Mouse (Mus musculus) hindbrain, embryonic 14.5 days (tissue): Measurements from ENCODE around the gene Btbd3. TPM values are rescaled to one million over a fixed set of nuclear protein-coding genes. Genes with fewer than 3 reads are reported as not detected.

Experiments used
- ATAC-seq: fragments of 200-750 bp; cut with Nextera tagmentation; 2 replicates; pipeline ENCODE4 v1.8.0; 2017; ENCODE audit warnings: moderate number of reproducible peaks, mild to moderate bottlenecking, moderate TSS enrichment, moderate library complexity; ENCODE audit not compliant: low FRiP score
- DNase-seq: peaks from one replicate; pipeline ENCODE4 v3.0.0-alpha.2; 2015; ENCODE audit warnings: low spot score
- H3K27ac ChIP-seq: fragments of 300-500 bp; sonication (generic); 2 replicates; pipeline ENCODE4 v1.5.1; 2014; ENCODE audit warnings: mild to moderate bottlenecking, moderate library complexity
- H3K27me3 ChIP-seq: fragments of 300-500 bp; sonication (generic); 2 replicates; pipeline ENCODE4 v1.6.1; 2014; ENCODE audit warnings: mild to moderate bottlenecking, low read length, mixed read lengths; ENCODE audit not compliant: control insufficient read depth, insufficient read depth
- H3K36me3 ChIP-seq: fragments of 300-500 bp; sonication (generic); replicated peaks from 2 replicates; pipeline ENCODE4 v1.6.1; 2014; ENCODE audit not compliant: control insufficient read depth, insufficient read depth
- H3K4me1 ChIP-seq: fragments of 300-500 bp; sonication (generic); replicated peaks from 2 replicates; pipeline ENCODE4 v1.6.1; 2014; ENCODE audit warnings: antibody characterized with exemption, low read length, mixed read lengths; ENCODE audit not compliant: control insufficient read depth, insufficient read depth
- H3K4me2 ChIP-seq: fragments of 300-500 bp; sonication (generic); replicated peaks from 2 replicates; pipeline ENCODE4 v1.6.1; 2014; ENCODE audit warnings: mild to moderate bottlenecking, moderate library complexity
- H3K4me3 ChIP-seq: fragments of 300-500 bp; sonication (generic); replicated peaks from 2 replicates; pipeline ENCODE4 v1.5.1; 2014; ENCODE audit warnings: mild to moderate bottlenecking, low read length
- H3K9ac ChIP-seq: fragments of 300-500 bp; sonication (generic); 2 replicates; pipeline ENCODE4 v1.6.1; 2014
- H3K9me3 ChIP-seq: fragments of 300-500 bp; sonication (generic); 2 replicates; pipeline ENCODE4 v1.6.1; 2016; ENCODE audit warnings: low read length; ENCODE audit not compliant: control insufficient read depth
- WGBS: fragments of 180-500 bp; shearing (Covaris S2); extraction: QIAGEN DNeasy Blood & Tissue Kit; methylation state at CpG from one replicate; pipeline ENCODE4 v1.1.7; 2014; 5-methylcytosine and 5-hydroxymethylcytosine counted together
- polyA plus RNA-seq: library from polyadenylated mRNA; unstranded; fragments of >200 nt; fragmentation: Nextera tagmentation; extraction: Ambion mirVana; gene quantifications from 2 replicates; pipeline ENCODE4 v1.2.1, GENCODE M21; 2014

The Btbd3 gene
- polyA plus RNA-seq, 1 experiment from 2014 or later = 32.1 TPM

- Histone ChIP-seq H3K9ac (no peak overlapping the region), H3K27ac (no peak overlapping the region), H3K27me3 (no peaks in the 10 kb centered on the region), H3K9me3 (no peaks in the 10 kb centered on the region), H3K4me3 (no peak overlapping the region), H3K4me1 (no peaks in the 10 kb centered on the region), H3K36me3 (no peaks in the 10 kb centered on the region), H3K4me2 (no peak overlapping the region)
- DNase-seq (no peak), ATAC-seq (no peak)
- 52% methylated on average over 3 of the region's 3 CpGs for WGBS
Observed at GRCm38 (mm10) chr2:138589105-138589504, 332.7 kb downstream of the Btbd3 start.

- no peak overlapping the region for H3K4me3 ChIP-seq
- 88% methylated on average over 1 of the region's 1 CpGs for WGBS
- H3K9me3 ChIP-seq = no peaks in the 10 kb centered on the region
- H3K27ac ChIP-seq = no peak overlapping the region
- H3K4me1 ChIP-seq = no peaks in the 10 kb centered on the region
- H3K27me3 ChIP-seq = no peaks in the 10 kb centered on the region
- H3K9ac ChIP-seq = no peak overlapping the region
- ATAC-seq (no peak), DNase-seq (no peak)
- no peak overlapping the region for H3K4me2 ChIP-seq
- no peaks in the 10 kb centered on the region for H3K36me3 ChIP-seq
Observed at GRCm38 (mm10) chr2:138590307-138590706, 333.9 kb downstream of the Btbd3 start.

- Histone ChIP-seq H3K4me3 (no peak overlapping the region), H3K4me1 (no peaks in the 10 kb centered on the region), H3K27ac (no peak overlapping the region), H3K9ac (no peak overlapping the region), H3K9me3 (no peaks in the 10 kb centered on the region), H3K36me3 (no peaks in the 10 kb centered on the region), H3K4me2 (no peak overlapping the region), H3K27me3 (no peaks in the 10 kb centered on the region)
- DNase-seq = no peak
- no peak for ATAC-seq
Observed at GRCm38 (mm10) chr2:138612361-138612760, 356.0 kb downstream of the Btbd3 start.

- Histone ChIP-seq H3K4me3 (no peak overlapping the region), H3K4me2 (no peak overlapping the region), H3K27me3 (no peaks in the 10 kb centered on the region), H3K36me3 (no peaks in the 10 kb centered on the region), H3K27ac (no peak overlapping the region), H3K9me3 (no peaks in the 10 kb centered on the region), H3K4me1 (no peaks in the 10 kb centered on the region), H3K9ac (no peak overlapping the region)
- DNase-seq (no peak), ATAC-seq (no peak)
- WGBS = 91% methylated on average over 5 of the region's 5 CpGs
Observed at GRCm38 (mm10) chr2:138617501-138617900, 361.1 kb downstream of the Btbd3 start.
